Mouse (Mus musculus): ENCODE measurements around the gene Rasl10b. TPM values are rescaled to one million over a fixed set of nuclear protein-coding genes. Genes with fewer than 3 reads are reported as not detected.

Rasl10b gene
- polyA plus RNA-seq, 1 experiment from 2014 or later: 6.3 TPM

DNA sequence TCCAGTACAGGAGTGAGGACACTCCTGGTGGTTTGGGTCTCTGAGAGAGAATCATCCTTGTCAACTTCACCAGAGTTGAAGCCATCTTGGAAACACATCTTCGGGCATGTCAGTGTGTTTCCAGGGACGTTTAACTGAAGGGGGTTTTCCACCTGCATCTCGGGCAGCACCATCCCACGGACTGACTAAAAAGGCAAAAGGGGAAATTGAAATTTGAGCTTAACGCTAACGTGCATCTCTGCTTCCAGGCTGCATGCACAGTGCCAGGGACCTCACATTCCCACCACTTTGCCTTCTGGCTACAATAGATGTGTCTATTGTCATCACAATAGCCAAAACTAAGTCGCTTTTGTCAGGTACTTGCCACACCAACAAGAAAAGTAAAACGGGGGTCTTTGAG, 695 bp upstream of the Rasl10b start:
- Histone ChIP-seq H3K4me2 (replicated peaks) (no peak overlapping the region), H3K9ac (no peak overlapping the region), H3K36me3 (peaks cover 9% of the 10 kb centered on the region), H3K4me3 (no peak overlapping the region), H3K27ac (no peak overlapping the region), H3K27me3 (peaks cover 9% of the 10 kb centered on the region; the same call in 1 of the 2 replicates), H3K4me1 (peaks cover 6% of the 10 kb centered on the region; the same call in 1 of the 2 replicates), H3K9me3 (no peaks in the 10 kb centered on the region)
- WGBS: 33% methylated on average over 8 of the region's 8 CpGs
- ATAC-seq (ENCODE audit: insufficient number of reproducible peaks, insufficient read depth, low FRiP score, low TSS enrichment): no peak

DNA sequence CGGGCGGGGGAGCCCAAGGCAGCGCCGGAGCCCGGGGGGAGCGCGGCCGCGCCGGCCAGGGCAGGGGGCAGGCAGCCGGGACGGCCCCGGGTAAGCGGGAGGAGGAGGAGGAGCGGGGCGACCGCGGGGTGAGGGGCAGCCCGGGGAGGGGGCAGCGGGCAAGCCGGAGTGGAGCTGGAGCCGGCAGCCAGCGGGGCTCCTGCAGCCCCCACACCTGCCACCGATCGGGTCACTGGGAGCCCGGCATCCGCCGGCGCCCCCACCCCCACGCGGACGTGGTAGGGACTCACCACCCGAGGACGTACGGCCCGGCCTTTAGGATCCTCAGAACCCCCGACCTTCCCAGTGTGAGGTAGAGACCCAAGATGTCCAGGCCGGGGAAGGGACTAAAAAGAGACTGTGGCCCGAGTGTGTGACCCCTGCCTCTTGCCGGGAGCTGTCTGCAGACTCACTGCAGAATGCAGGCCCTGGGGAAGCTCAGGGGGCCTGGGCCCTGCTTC, 905 bp downstream of the Rasl10b start:
- H3K4me3 ChIP-seq: peak overlapping the region; percentile 73
- H3K4me2 ChIP-seq (replicated peaks): peak overlapping the region; percentile 93
- ATAC-seq (ENCODE audit: insufficient number of reproducible peaks, insufficient read depth, low FRiP score, low TSS enrichment): no peak
- no peaks in the 10 kb centered on the region for H3K9me3 ChIP-seq
- no peak overlapping the region for H3K27ac ChIP-seq
- peaks cover 6% of the 10 kb centered on the region; the same call in 1 of the 2 replicates for H3K4me1 ChIP-seq
- no peaks in the 10 kb centered on the region for H3K36me3 ChIP-seq
- peak overlapping the region; percentile 85 for H3K9ac ChIP-seq
- H3K27me3 ChIP-seq: peaks cover 9% of the 10 kb centered on the region; the same call in 1 of the 2 replicates
- 1% methylated on average over 21 of the region's 40 CpGs for WGBS

DNA sequence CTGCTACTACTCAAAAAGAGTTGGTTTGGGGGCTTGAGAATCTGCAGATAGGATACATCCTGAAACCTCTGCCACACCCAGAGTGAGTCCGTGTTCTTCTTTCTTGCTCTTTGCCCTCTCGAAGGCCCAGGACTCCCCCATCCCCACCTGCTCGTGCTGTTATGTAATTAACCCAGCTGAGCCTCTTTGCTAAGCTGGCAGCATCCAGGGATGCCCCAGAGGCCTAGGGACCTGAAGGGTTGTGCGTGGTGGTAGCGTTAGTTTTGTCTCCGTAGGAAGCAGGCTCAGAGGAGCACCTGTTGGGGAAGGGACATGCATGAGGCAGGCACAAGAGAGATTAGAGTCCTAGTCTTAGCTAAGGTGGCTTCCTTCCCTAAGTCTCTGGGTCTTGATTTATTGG, 1.6 kb downstream of the Rasl10b start:
- H3K4me2 ChIP-seq (replicated peaks): peak overlapping the region; percentile 93
- H3K9me3 ChIP-seq: no peaks in the 10 kb centered on the region
- peaks cover 6% of the 10 kb centered on the region; the same call in 1 of the 2 replicates for H3K4me1 ChIP-seq
- no peak overlapping the region for H3K27ac ChIP-seq
- peak overlapping the region; percentile 7; the same call in 1 of the 2 replicates for H3K4me3 ChIP-seq
- H3K36me3 ChIP-seq: no peaks in the 10 kb centered on the region
- H3K9ac ChIP-seq: no peak overlapping the region
- ATAC-seq (ENCODE audit: insufficient number of reproducible peaks, insufficient read depth, low FRiP score, low TSS enrichment): no peak
- WGBS: 34% methylated on average over 6 of the region's 6 CpGs
- peaks cover 9% of the 10 kb centered on the region; the same call in 1 of the 2 replicates for H3K27me3 ChIP-seq

DNA sequence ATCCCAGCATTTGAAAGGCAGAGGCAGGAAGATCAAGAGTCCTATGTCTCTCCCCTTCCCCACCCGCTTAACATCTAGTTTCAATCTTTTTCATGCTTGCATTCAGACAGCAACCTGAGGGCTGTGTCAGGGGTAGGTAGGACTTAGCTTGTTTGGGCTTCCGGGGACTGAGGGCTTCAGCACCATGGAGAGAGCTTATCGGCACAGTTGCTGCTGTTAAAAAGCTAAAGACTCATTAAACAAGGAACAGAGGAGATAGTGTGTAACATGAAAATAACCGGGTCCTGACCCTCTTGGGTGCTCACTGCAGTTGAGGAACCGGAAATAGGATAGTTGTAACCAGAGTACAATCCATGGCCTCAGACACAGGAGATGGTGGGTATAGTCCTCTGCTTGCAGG, 8.1 kb downstream of the Rasl10b start:
- Histone ChIP-seq H3K4me3 (no peak overlapping the region), H3K27me3 (peaks cover 47% of the 10 kb centered on the region), H3K9me3 (no peaks in the 10 kb centered on the region), H3K4me2 (replicated peaks) (no peak overlapping the region), H3K4me1 (peaks cover 6% of the 10 kb centered on the region; the same call in 1 of the 2 replicates), H3K9ac (no peak overlapping the region), H3K27ac (no peak overlapping the region), H3K36me3 (no peaks in the 10 kb centered on the region)
- ATAC-seq (ENCODE audit: insufficient number of reproducible peaks, insufficient read depth, low FRiP score, low TSS enrichment): no peak
- WGBS: 6% methylated on average over 5 of the region's 5 CpGs

DNA sequence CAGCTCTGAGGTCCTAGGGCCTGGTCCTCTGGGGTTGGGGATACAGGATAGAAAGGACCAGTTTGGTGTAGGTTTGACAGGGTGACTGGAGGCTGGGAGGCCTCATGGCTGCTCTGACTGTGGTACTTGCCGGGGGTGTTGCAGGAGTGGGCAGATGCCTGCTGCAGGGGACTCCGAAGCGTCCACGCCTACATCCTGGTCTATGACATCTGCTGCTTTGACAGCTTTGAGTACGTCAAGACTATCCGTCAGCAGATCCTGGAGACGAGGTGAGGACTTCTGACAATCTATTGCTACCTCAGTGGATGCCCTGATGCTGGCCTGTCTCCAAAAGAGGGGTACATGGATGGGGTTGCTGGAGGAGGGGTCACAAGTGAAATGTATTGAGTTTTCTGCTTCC, 8.8 kb downstream of the Rasl10b start:
- Histone ChIP-seq H3K27ac (no peak overlapping the region), H3K4me1 (peaks cover 6% of the 10 kb centered on the region; the same call in 1 of the 2 replicates), H3K4me3 (no peak overlapping the region), H3K9me3 (no peaks in the 10 kb centered on the region), H3K36me3 (no peaks in the 10 kb centered on the region), H3K4me2 (replicated peaks) (no peak overlapping the region), H3K9ac (no peak overlapping the region), H3K27me3 (peaks cover 41% of the 10 kb centered on the region)
- ATAC-seq (ENCODE audit: insufficient number of reproducible peaks, insufficient read depth, low FRiP score, low TSS enrichment): no peak
- WGBS: 73% methylated on average over 7 of the region's 7 CpGs

DNA sequence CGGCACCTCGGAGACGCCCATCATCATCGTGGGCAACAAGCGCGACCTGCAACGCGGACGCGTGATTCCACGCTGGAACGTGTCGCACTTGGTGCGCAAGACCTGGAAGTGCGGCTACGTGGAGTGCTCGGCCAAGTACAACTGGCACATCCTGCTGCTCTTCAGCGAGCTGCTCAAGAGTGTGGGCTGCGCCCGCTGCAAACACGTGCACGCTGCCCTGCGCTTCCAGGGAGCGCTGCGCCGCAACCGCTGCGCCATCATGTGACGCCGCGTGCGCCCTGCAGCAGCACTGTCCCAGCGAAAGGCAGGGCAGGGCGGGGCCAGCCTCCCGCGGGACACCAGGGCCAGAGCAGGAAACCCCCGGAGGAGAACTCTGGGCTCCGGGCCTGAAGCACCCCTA, 9.6 kb downstream of the Rasl10b start:
- no peaks in the 10 kb centered on the region for H3K36me3 ChIP-seq
- 0 out of 2 replicates have a peak overlapping the region, but pooled peaks have one; percentile 22 for H3K4me2 ChIP-seq (replicated peaks)
- peaks cover 6% of the 10 kb centered on the region; the same call in 1 of the 2 replicates for H3K4me1 ChIP-seq
- no peak overlapping the region for H3K27ac ChIP-seq
- no peak overlapping the region for H3K9ac ChIP-seq
- H3K9me3 ChIP-seq: no peaks in the 10 kb centered on the region
- H3K4me3 ChIP-seq: no peak overlapping the region; the same call in 1 of the 2 replicates
- ATAC-seq (ENCODE audit: insufficient number of reproducible peaks, insufficient read depth, low FRiP score, low TSS enrichment): no peak
- WGBS: 6% methylated on average over 38 of the region's 38 CpGs
- peaks cover 39% of the 10 kb centered on the region for H3K27me3 ChIP-seq

DNA sequence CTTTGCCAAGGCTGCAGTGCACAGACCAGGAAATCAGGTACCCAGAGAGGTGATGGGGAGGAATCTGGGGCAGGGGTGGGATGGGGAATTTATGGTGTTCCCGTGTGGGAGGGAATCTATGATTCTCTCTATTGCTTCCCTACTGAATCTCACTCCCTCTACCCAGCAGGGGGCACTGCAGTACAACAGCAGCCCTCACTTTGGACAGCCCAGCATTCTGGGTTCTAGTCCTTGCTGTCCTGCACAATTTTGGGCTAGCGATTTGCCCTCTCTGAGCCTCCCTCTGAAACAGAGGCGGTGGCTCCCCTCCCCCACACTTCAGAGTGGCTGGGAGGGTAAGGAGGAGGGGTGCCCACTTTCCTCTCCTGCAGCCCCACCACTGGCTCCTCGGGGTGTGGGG, 11.4 kb downstream of the Rasl10b start:
- 37% methylated on average over 4 of the region's 4 CpGs for WGBS
- Histone ChIP-seq H3K4me3 (no peak overlapping the region), H3K9me3 (no peaks in the 10 kb centered on the region), H3K9ac (no peak overlapping the region), H3K4me1 (peaks cover 6% of the 10 kb centered on the region; the same call in 1 of the 2 replicates), H3K36me3 (no peaks in the 10 kb centered on the region), H3K4me2 (replicated peaks) (no peak overlapping the region), H3K27ac (no peak overlapping the region), H3K27me3 (peaks cover 39% of the 10 kb centered on the region)
- no peak for ATAC-seq (ENCODE audit: insufficient number of reproducible peaks, insufficient read depth, low FRiP score, low TSS enrichment)

DNA sequence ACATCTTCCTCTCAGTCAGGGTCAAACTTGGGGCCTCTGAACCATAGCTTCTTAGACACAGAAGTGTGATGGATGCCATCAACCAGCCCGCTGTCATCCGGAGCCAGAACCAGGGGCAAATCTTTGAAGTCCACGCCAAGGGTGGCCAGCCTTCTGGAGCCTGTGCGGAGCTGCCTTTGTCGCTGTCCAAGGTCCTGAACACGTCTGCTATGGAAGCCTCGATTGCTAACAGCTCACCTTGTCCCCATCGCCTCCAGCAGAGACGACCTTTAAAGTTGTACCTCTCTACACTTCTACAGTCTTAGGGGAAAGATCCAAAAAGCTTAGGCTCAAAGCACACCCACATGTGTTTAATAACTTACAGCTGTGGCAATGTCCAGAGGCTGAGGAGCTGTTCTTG, 12.4 kb downstream of the Rasl10b start:
- WGBS: 2% methylated on average over 9 of the region's 9 CpGs
- ATAC-seq (ENCODE audit: insufficient number of reproducible peaks, insufficient read depth, low FRiP score, low TSS enrichment): no peak

DNA sequence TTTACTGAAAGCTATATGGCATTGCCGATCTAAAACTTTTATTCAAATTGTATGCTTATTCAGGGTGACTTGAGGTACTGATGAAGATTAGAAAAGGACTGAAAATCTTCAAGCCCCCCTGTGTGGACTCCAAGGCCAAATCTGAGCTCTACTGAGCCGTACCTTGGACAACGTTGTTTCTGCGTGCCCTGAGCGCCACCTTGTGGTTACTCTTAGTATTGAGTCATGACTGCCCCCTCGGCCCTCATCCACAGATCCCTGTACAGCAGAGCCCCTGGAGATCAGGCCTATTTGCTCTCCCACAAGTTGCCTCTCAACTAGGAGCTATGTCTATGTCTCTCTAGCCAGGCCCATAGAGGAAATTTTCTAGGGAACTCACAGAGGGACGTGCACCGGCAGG, 15.7 kb downstream of the Rasl10b start:
- Histone ChIP-seq H3K27ac (no peak overlapping the region), H3K4me3 (no peak overlapping the region), H3K9ac (no peak overlapping the region), H3K36me3 (no peaks in the 10 kb centered on the region), H3K27me3 (peaks cover 46% of the 10 kb centered on the region), H3K4me2 (replicated peaks) (no peak overlapping the region), H3K4me1 (0 out of 2 replicates have a peak, but pooled peaks cover 3% of the 10 kb centered on the region), H3K9me3 (no peaks in the 10 kb centered on the region)
- WGBS: 7% methylated on average over 8 of the region's 8 CpGs
- ATAC-seq (ENCODE audit: insufficient number of reproducible peaks, insufficient read depth, low FRiP score, low TSS enrichment): no peak

More for the DNA sequence above, 12.4 kb downstream of the Rasl10b start:
- Histone ChIP-seq H3K27ac (no peak overlapping the region), H3K36me3 (no peaks in the 10 kb centered on the region), H3K9me3 (no peaks in the 10 kb centered on the region), H3K27me3 (peaks cover 47% of the 10 kb centered on the region), H3K9ac (no peak overlapping the region), H3K4me3 (no peak overlapping the region), H3K4me1 (peaks cover 6% of the 10 kb centered on the region; the same call in 1 of the 2 replicates), H3K4me2 (replicated peaks) (no peak overlapping the region)

DNA sequence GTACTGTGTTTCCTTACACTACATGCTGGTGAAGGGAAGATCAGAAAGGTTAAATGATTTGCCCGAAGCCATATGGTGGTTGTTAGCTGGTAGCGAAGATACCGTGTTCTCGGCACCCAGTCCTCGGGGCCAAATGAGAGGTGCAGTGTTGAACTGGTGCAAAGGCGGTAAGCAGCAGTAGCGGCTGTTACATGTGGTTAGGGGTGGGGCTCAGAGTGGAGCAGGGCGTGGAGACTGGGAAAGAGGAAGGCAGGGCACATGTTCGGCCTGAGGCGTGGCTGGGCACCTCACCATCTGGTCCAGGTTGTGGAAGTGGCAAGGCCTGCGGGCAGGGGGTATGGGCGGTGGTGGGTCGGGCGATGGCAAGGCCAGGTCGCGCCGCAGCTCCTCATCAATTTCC, 18.0 kb downstream of the Rasl10b start:
- WGBS: 29% methylated on average over 17 of the region's 17 CpGs
- H3K4me3 ChIP-seq: no peak overlapping the region
- H3K9me3 ChIP-seq: no peaks in the 10 kb centered on the region
- 0 out of 2 replicates have a peak, but pooled peaks cover 3% of the 10 kb centered on the region for H3K4me1 ChIP-seq
- no peak overlapping the region for H3K27ac ChIP-seq
- no peak for ATAC-seq (ENCODE audit: insufficient number of reproducible peaks, insufficient read depth, low FRiP score, low TSS enrichment)
- peak overlapping the region; percentile 15; the same call in 1 of the 2 replicates for H3K4me2 ChIP-seq (replicated peaks)
- H3K9ac ChIP-seq: no peak overlapping the region
- H3K36me3 ChIP-seq: no peaks in the 10 kb centered on the region
- H3K27me3 ChIP-seq: peaks cover 37% of the 10 kb centered on the region

DNA sequence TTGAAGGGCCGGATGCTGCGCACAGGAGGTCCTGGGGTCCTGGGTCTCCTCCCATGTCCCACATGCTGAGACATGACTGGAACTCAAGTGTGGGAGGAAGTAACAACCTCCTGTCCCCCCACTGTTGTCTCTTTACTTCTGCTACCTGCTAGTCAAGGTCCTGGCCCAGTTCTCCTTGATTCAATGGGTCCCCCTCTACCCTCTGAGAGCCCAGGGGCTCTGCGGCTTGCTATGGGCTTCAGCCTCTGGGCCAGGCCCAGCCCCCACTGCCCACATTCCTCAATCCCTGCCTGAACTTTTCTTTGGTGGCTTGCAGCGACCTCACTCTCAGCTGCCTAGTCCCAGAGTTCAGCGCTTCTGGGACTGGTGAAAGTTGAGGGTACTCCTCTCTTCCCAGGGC, 20.4 kb downstream of the Rasl10b start, which contains the start of gene Gas2l2:
Gene Gas2l2, minus strand, starts transcription at position 101 of the 400 bp plus-strand sequence.
- peaks cover 37% of the 10 kb centered on the region for H3K27me3 ChIP-seq
- H3K4me3 ChIP-seq: no peak within 1 kb of the TSS
- 47% methylated on average over 5 of the region's 5 CpGs for WGBS

DNA sequence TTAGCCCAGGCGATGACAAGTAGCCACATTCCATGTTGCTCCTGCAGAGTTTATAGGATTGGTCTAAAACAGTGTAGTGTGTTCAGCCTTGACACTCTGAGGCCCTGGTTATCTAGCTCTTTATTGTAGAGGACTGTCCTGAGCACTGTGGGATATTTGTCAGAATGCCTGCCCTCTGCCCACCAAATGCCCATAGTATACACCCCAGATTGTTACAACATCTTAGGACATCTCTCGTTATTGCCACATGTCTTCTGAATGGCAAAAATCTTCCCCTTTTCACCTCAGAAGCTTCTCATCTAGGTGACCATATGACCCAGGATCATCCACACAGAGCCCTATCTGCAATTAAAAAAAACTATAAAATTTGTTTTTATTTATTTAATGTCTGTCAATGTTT, 23.6 kb downstream of the Rasl10b start:
- ATAC-seq (ENCODE audit: insufficient number of reproducible peaks, insufficient read depth, low FRiP score, low TSS enrichment): no peak
- Histone ChIP-seq H3K9ac (no peak overlapping the region), H3K36me3 (no peaks in the 10 kb centered on the region), H3K27me3 (peaks cover 19% of the 10 kb centered on the region; the same call in 1 of the 2 replicates), H3K4me2 (replicated peaks) (no peak overlapping the region), H3K4me1 (0 out of 2 replicates have a peak, but pooled peaks cover 3% of the 10 kb centered on the region), H3K27ac (no peak overlapping the region), H3K9me3 (no peaks in the 10 kb centered on the region), H3K4me3 (no peak overlapping the region)
- 82% methylated on average over 2 of the region's 2 CpGs for WGBS

More for the DNA sequence above, 20.4 kb downstream of the Rasl10b start, which contains the start of gene Gas2l2:
- 0 out of 2 replicates have a peak, but pooled peaks cover 3% of the 10 kb centered on the region for H3K4me1 ChIP-seq
- no peaks in the 10 kb centered on the region for H3K36me3 ChIP-seq
- no peaks in the 10 kb centered on the region for H3K9me3 ChIP-seq
- no peak within 1 kb of the TSS for H3K27ac ChIP-seq
- H3K4me2 ChIP-seq (replicated peaks): peak within 1 kb of the TSS; percentile 10
- H3K9ac ChIP-seq: peak within 1 kb of the TSS; percentile 7; the same call in 1 of the 2 replicates
- no peak for ATAC-seq (ENCODE audit: insufficient number of reproducible peaks, insufficient read depth, low FRiP score, low TSS enrichment)
